Mouse (Mus musculus) kidney, adult 9 months (tissue): Measurements from ENCODE around the gene 1500009L16Rik.

Source experiments
- DNase-seq: peaks from one replicate; pipeline ENCODE4 v3.0.0; 2022

1500009L16Rik gene

GRCm38 (mm10) chr10:83763891-83764290 lies 41.2 kb downstream of the 1500009L16Rik start:
- no peak for DNase-seq

GRCm38 (mm10) chr10:83766882-83767281 lies 44.2 kb downstream of the 1500009L16Rik start:
- no peak for DNase-seq

GRCm38 (mm10) chr10:83776272-83776878 lies 53.7 kb downstream of the 1500009L16Rik start:
- peak; percentile 62 for DNase-seq

GRCm38 (mm10) chr10:83777253-83777652 lies 54.6 kb downstream of the 1500009L16Rik start:
- DNase-seq, result no peak

GRCm38 (mm10) chr10:83781854-83782253 lies 59.2 kb downstream of the 1500009L16Rik start:
- DNase-seq, result no peak

GRCm38 (mm10) chr10:83782371-83783120 lies 59.9 kb downstream of the 1500009L16Rik start:
- no peak for DNase-seq

GRCm38 (mm10) chr10:83785003-83785402 lies 62.3 kb downstream of the 1500009L16Rik start:
- DNase-seq, result no peak

GRCm38 (mm10) chr10:83785627-83786392 lies 63.1 kb downstream of the 1500009L16Rik start:
- no peak for DNase-seq

- no peak for DNase-seq
These were observed 72.4 kb downstream of the 1500009L16Rik start for GRCm38 (mm10) chr10:83795088-83795487.

- no peak for DNase-seq
These were observed 72.8 kb downstream of the 1500009L16Rik start for GRCm38 (mm10) chr10:83795500-83795899.

GRCm38 (mm10) chr10:83804021-83804420 lies 81.4 kb downstream of the 1500009L16Rik start:
- no peak for DNase-seq

GRCm38 (mm10) chr10:83805201-83805718 lies 82.6 kb downstream of the 1500009L16Rik start:
- DNase-seq, result peak; percentile 49

GRCm38 (mm10) chr10:83807251-83807650 lies 84.6 kb downstream of the 1500009L16Rik start:
- no peak for DNase-seq
